Mouse (Mus musculus) G1E (cell line): ENCODE data around the gene Slco6c1. TPM values are rescaled to one million over a fixed set of nuclear protein-coding genes. Genes with fewer than 3 reads are reported as not detected.

Experiments
- ATAC-seq: 2 replicates; pipeline ENCODE4 v1.8.0; 2016; ENCODE audit warnings: mild to moderate bottlenecking; ENCODE audit not compliant: insufficient number of reproducible peaks, poor library complexity, low FRiP score, severe bottlenecking; ENCODE audit errors: extremely low read depth
- DNase-seq: peaks from one replicate; pipeline ENCODE4 v3.0.0; 2012; ENCODE audit warnings: low spot score
- H3K27me3 ChIP-seq: 2 replicates; pipeline ENCODE4 v1.6.1; 2012; ENCODE audit warnings: mild to moderate bottlenecking, low read length, inconsistent platforms; ENCODE audit not compliant: insufficient read depth
- H3K36me3 ChIP-seq: replicated peaks from 2 replicates; pipeline ENCODE3; 2012; ENCODE audit warnings: mild to moderate bottlenecking, inconsistent platforms
- H3K4me1 ChIP-seq: 2 replicates; pipeline ENCODE4 v1.6.1; 2012; ENCODE audit warnings: low read depth, low read length, inconsistent platforms, mixed read lengths; ENCODE audit not compliant: insufficient read depth
- H3K4me3 ChIP-seq: 2 replicates; pipeline ENCODE4 v1.5.1; 2012; ENCODE audit warnings: low read depth, mild to moderate bottlenecking, inconsistent platforms, low read length, moderate library complexity, mixed read lengths
- H3K9me3 ChIP-seq: replicated peaks from 2 replicates; pipeline ENCODE4 v1.6.1; 2012; ENCODE audit warnings: inconsistent platforms
- CTCF ChIP-seq: IDR thresholded peaks from 2 replicates; pipeline ENCODE4 v1.5.1; 2012; ENCODE audit warnings: low read depth, low read length, inconsistent platforms, mixed read lengths
- GATA1 ChIP-seq: IDR thresholded peaks from 2 replicates; pipeline ENCODE4 v1.6.1; 2012; ENCODE audit warnings: borderline replicate concordance, low read length, inconsistent platforms, mixed read lengths
- GATA2 ChIP-seq: IDR thresholded peaks from 2 replicates; pipeline ENCODE4 v1.6.1; 2012; ENCODE audit warnings: low read depth, low read length, inconsistent platforms, borderline replicate concordance
- POLR2AphosphoS5 ChIP-seq: IDR thresholded peaks from 2 replicates; pipeline ENCODE4 v1.6.1; 2012; ENCODE audit warnings: low read depth, low read length, inconsistent platforms; ENCODE audit not compliant: insufficient replicate concordance
- TAL1 ChIP-seq: conservative IDR thresholded peaks from 2 replicates; pipeline ENCODE4 v1.6.1; 2012; ENCODE audit warnings: low read depth, low read length, inconsistent platforms, mixed read lengths
- polyA plus RNA-seq: library from polyadenylated mRNA; stranded (reverse); fragments of >175 nt; gene quantifications from 2 replicates; pipeline ENCODE4 v1.2.3, GENCODE M21; 2012
- total RNA-seq, 2 experiments: library from RNA; stranded (forward) in 1 of 2; stranded (reverse) in 1 of 2; fragments of 200-1000 nt in 1 of 2; fragments of >200 nt in 1 of 2; fragmentation: Nextera tagmentation in 1 of 2; gene quantifications; 2 replicates each; pipeline ENCODE4 v1.2.3; 2014 to 2017

Slco6c1 gene
- total RNA-seq (2014; fragmentation: Nextera tagmentation) = not detected in 2 replicates
- 0.06 TPM in 1 of 2 replicates, not detected in the other for total RNA-seq (2017)
- polyA plus RNA-seq = not detected in 2 replicates

DNA sequence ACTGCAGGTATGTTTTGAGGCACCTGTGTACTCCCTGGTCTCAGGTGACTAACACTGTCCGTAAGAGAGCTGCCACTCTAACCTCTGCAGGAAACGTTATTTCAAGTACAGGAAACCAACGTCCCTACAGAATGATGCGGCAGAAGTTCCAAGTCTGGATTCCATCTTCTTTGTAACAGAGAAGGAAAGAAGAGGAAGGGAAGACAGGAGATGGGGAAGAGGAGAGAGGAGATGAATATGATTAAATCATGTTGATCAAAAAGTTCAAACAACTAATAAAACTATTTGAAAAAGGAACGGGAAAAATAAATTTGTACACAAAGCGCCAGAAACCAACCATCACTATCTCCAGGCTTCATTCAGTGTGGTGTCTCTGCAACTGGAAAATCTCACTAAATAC is at the start of gene Slco6c1:
Gene Slco6c1 (minus strand): TSS at position 101 of the 400 bp plus-strand sequence.
- Histone ChIP-seq H3K4me1 (no peaks in the 10 kb centered on the region), H3K36me3 (no peaks in the 10 kb centered on the region), H3K9me3 (peaks cover 5% of the 10 kb centered on the region; the same call in 1 of the 2 replicates), H3K27me3 (no peaks in the 10 kb centered on the region), H3K4me3 (no peak within 1 kb of the TSS)
- no peak for ATAC-seq
- DNase-seq = no peak
- no peak for TF ChIP-seq POLR2AphosphoS5
- TF ChIP-seq CTCF = no peak
- no peak for TF ChIP-seq GATA2
- no peak for TF ChIP-seq TAL1
- no peak for TF ChIP-seq GATA1

DNA sequence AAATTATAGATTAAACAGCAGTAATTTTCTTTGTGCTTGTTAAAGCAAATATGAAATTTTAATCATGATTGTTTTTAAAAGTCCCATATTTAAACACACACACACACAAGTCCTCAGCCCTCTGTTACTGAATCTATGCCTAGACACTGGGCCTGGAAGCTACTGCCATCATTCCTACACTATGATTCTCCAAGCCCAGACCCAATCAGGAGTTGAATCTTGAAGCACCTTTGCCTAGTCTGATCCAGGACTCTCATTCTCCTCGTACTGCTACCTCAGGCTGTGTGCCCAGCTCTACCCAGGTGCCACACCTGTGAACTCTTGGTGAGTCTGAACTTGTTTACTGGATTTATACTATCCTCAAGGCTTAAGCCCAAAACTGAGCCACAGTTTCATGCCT is 89.1 kb downstream of the Slco6c1 start:
- no peak for TF ChIP-seq TAL1
- TF ChIP-seq POLR2AphosphoS5 = no peak
- no peak for TF ChIP-seq CTCF
- TF ChIP-seq GATA1 = no peak
- no peak for TF ChIP-seq GATA2
- no peaks in the 10 kb centered on the region for H3K27me3 ChIP-seq
- H3K36me3 ChIP-seq = no peaks in the 10 kb centered on the region
- ATAC-seq (no peak), DNase-seq (no peak)
- H3K4me3 ChIP-seq = no peak overlapping the region
- no peaks in the 10 kb centered on the region for H3K4me1 ChIP-seq
- H3K9me3 ChIP-seq = peaks cover 13% of the 10 kb centered on the region

DNA sequence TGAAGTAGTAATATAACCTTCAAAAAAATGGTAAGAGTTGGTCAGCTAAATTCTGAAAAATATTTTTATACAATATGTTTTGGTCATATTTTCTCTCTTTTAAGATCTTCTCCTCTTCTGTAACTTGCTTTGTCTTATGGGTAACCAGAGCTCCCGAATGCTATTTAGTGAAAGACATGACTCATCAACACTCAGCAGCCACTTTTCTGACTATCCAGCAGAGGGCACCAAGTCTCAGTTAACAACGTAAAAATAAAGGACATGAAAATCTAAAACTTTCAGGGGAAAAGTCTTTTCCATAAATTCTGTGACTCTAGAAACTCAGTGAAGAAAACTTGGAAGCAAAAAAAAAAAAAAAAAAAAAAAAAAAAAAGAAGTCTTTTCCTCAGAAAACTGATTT is 89.6 kb downstream of the Slco6c1 start:
- H3K27me3 ChIP-seq = no peaks in the 10 kb centered on the region
- ATAC-seq (no peak), DNase-seq (no peak)
- peaks cover 13% of the 10 kb centered on the region for H3K9me3 ChIP-seq
- TF ChIP-seq TAL1 (no peak), CTCF (no peak), POLR2AphosphoS5 (no peak), GATA2 (no peak), GATA1 (no peak)
- no peaks in the 10 kb centered on the region for H3K4me1 ChIP-seq
- H3K4me3 ChIP-seq = no peak overlapping the region
- no peaks in the 10 kb centered on the region for H3K36me3 ChIP-seq

GRCm38 (mm10) chr1:97037955-97038354 is 90.1 kb downstream of the Slco6c1 start:
- Histone ChIP-seq H3K27me3 (no peaks in the 10 kb centered on the region), H3K4me1 (no peaks in the 10 kb centered on the region), H3K9me3 (peaks cover 13% of the 10 kb centered on the region), H3K4me3 (no peak overlapping the region), H3K36me3 (no peaks in the 10 kb centered on the region)
- DNase-seq (no peak), ATAC-seq (no peak)
- no peak for TF ChIP-seq GATA2
- no peak for TF ChIP-seq GATA1
- no peak for TF ChIP-seq POLR2AphosphoS5
- TF ChIP-seq CTCF = no peak
- TF ChIP-seq TAL1 = no peak

- Histone ChIP-seq H3K4me1 (no peaks in the 10 kb centered on the region), H3K4me3 (no peak overlapping the region), H3K36me3 (no peaks in the 10 kb centered on the region), H3K27me3 (no peaks in the 10 kb centered on the region), H3K9me3 (peaks cover 4% of the 10 kb centered on the region; the same call in 1 of the 2 replicates)
- DNase-seq = no peak
- TF ChIP-seq POLR2AphosphoS5 (no peak), TAL1 (no peak), CTCF (no peak), GATA1 (no peak), GATA2 (no peak)
- ATAC-seq = no peak
Measured at GRCm38 (mm10) chr1:97021388-97021787, 106.7 kb downstream of the Slco6c1 start.

DNA sequence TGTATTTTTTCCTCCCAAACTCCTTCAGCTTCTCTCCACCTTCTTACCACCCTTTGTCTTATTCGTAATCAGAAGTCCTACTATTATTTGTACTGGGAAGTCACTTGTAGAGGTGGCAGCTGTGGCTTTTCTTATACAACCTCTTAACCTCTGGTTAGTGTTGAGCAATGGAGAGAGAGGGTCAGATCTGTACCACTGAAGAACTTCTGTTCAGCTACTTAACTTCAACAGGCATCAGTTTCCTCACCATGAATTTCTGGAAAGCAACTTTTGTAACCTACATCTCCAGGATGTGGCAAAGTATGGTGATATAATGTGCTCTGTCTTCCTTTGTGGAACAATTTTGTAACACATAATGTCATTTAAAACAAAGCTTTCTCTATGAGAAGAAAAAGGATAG is 108.7 kb downstream of the Slco6c1 start:
- Histone ChIP-seq H3K27me3 (no peaks in the 10 kb centered on the region), H3K4me1 (no peaks in the 10 kb centered on the region), H3K9me3 (peaks cover 4% of the 10 kb centered on the region; the same call in 1 of the 2 replicates), H3K36me3 (no peaks in the 10 kb centered on the region), H3K4me3 (no peak overlapping the region)
- ATAC-seq (no peak), DNase-seq (no peak)
- TF ChIP-seq CTCF = no peak
- TF ChIP-seq GATA2 = no peak
- no peak for TF ChIP-seq TAL1
- no peak for TF ChIP-seq GATA1
- TF ChIP-seq POLR2AphosphoS5 = no peak

DNA sequence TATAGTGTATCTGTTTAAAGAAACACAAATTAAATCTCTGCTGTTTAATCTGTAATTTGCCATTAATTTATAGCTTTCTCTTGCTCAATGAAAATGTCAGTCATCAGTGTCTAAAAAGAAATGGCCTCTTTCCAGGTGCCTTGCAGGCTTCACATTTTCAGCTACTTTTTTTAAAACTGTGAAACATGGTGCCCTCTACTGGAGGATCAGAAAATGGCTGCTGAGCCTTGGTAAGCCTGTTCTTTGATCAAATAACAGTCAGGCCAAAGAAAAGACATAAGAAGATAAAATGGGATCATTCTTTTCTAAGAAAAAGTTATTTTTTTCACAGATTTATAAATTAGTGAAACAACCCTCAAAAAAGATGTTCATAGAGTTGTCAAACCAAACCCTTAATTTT is 109.1 kb downstream of the Slco6c1 start:
- Histone ChIP-seq H3K4me3 (no peak overlapping the region), H3K36me3 (no peaks in the 10 kb centered on the region), H3K27me3 (no peaks in the 10 kb centered on the region), H3K4me1 (no peaks in the 10 kb centered on the region), H3K9me3 (peaks cover 4% of the 10 kb centered on the region; the same call in 1 of the 2 replicates)
- ATAC-seq (no peak), DNase-seq (no peak)
- TF ChIP-seq GATA2 (no peak), GATA1 (no peak), CTCF (no peak), TAL1 (no peak), POLR2AphosphoS5 (no peak)
